Mouse (Mus musculus): ENCODE measurements at regions not wholly inside any gene's neighbourhood (a gene's known extent, or its start where the extent isn't known, plus 50 kb on each side); places are given as distances from the start of the nearest gene placed in this dataset.

GRCm38 (mm10) chr10:99367757-99368156, 104.7 kb downstream of the Dusp6 start:
- DNase-seq (ENCODE audit: low spot score in 2 of 2), result peak in 1 of 2 experiments; percentile 24

GRCm38 (mm10) chr10:99375101-99375500, 112.1 kb downstream of the Dusp6 start:
- no peak for DNase-seq (ENCODE audit: low spot score in 2 of 2)

- DNase-seq (ENCODE audit: low spot score in 2 of 2), result no peak
Measured at GRCm38 (mm10) chr10:99376430-99376829, 113.4 kb downstream of the Dusp6 start.

GRCm38 (mm10) chr10:99377548-99377947, 114.5 kb downstream of the Dusp6 start:
- no peak for DNase-seq (ENCODE audit: low spot score in 2 of 2)

GRCm38 (mm10) chr10:99379156-99379555, 116.1 kb downstream of the Dusp6 start:
- no peak for DNase-seq (ENCODE audit: low spot score in 2 of 2)

GRCm38 (mm10) chr10:99380170-99380569, 117.1 kb downstream of the Dusp6 start:
- no peak for DNase-seq (ENCODE audit: low spot score in 2 of 2)

GRCm38 (mm10) chr10:99383028-99383427, 120.0 kb downstream of the Dusp6 start:
- no peak for DNase-seq (ENCODE audit: low spot score in 2 of 2)

GRCm38 (mm10) chr10:99384366-99384765, 121.3 kb downstream of the Dusp6 start:
- no peak for DNase-seq (ENCODE audit: low spot score in 2 of 2)

- DNase-seq (ENCODE audit: low spot score in 2 of 2), result no peak
Measured at GRCm38 (mm10) chr10:99384851-99385250, 121.8 kb downstream of the Dusp6 start.

GRCm38 (mm10) chr10:99385854-99386253, 122.8 kb downstream of the Dusp6 start:
- no peak for DNase-seq (ENCODE audit: low spot score in 2 of 2)

- no peak for DNase-seq (ENCODE audit: low spot score in 2 of 2)
Measured at GRCm38 (mm10) chr10:99388526-99388925, 125.5 kb downstream of the Dusp6 start.

- DNase-seq (ENCODE audit: low spot score in 2 of 2), result no peak
Measured at GRCm38 (mm10) chr10:99388986-99389385, 126.0 kb downstream of the Dusp6 start.

- no peak for DNase-seq (ENCODE audit: low spot score in 2 of 2)
Measured at GRCm38 (mm10) chr10:99390609-99391183, 127.7 kb downstream of the Dusp6 start.

GRCm38 (mm10) chr10:99391725-99392124, 128.7 kb downstream of the Dusp6 start:
- DNase-seq (ENCODE audit: low spot score in 2 of 2), result no peak

GRCm38 (mm10) chr10:99392979-99393378, 129.9 kb downstream of the Dusp6 start:
- no peak for DNase-seq (ENCODE audit: low spot score in 2 of 2)

GRCm38 (mm10) chr10:99393523-99393922, 130.5 kb downstream of the Dusp6 start:
- no peak for DNase-seq (ENCODE audit: low spot score in 2 of 2)

GRCm38 (mm10) chr10:99395411-99395810, 132.4 kb downstream of the Dusp6 start:
- no peak for DNase-seq (ENCODE audit: low spot score in 2 of 2)

GRCm38 (mm10) chr10:99396630-99397029, 133.6 kb downstream of the Dusp6 start:
- no peak for DNase-seq (ENCODE audit: low spot score in 2 of 2)

- DNase-seq (ENCODE audit: low spot score in 2 of 2), result no peak
Measured at GRCm38 (mm10) chr10:99400076-99400475, 137.0 kb downstream of the Dusp6 start.

- no peak for DNase-seq (ENCODE audit: low spot score in 2 of 2)
Measured at GRCm38 (mm10) chr10:99406764-99407163, 143.7 kb downstream of the Dusp6 start.

GRCm38 (mm10) chr10:99408786-99409185, 145.8 kb downstream of the Dusp6 start:
- no peak for DNase-seq (ENCODE audit: low spot score in 2 of 2)

- DNase-seq (ENCODE audit: low spot score in 2 of 2), result no peak
Measured at GRCm38 (mm10) chr10:99409744-99410143, 146.7 kb downstream of the Dusp6 start.

GRCm38 (mm10) chr10:99410754-99411153, 147.7 kb downstream of the Dusp6 start:
- no peak for DNase-seq (ENCODE audit: low spot score in 2 of 2)

- no peak for DNase-seq (ENCODE audit: low spot score in 2 of 2)
Measured at GRCm38 (mm10) chr10:99413455-99413854, 150.4 kb downstream of the Dusp6 start.
